Comparison of ENCODE assay signal across 9 mouse cellular contexts in genomic region chr13:73803450-73804178, GRCm38 (mm10). TPM values are rescaled to one million over a fixed set of nuclear protein-coding genes. Genes with fewer than 3 reads are reported as not detected.
DNase-seq lines count a peak whose midpoint lies in the region; ATAC-seq and TF ChIP-seq lines count a peak whose summit lies in the region.
"Had no signal": no experiment of that assay in that cellular context is flagged by ENCODE, and none has a peak within 500 bp of the region (broad histone marks: within the 10 kb centered on the region; RNA-seq: fewer than 3 reads in every experiment).

No protein-coding gene starts in this region.

- H3K9me3 ChIP-seq in liver, postnatal 0 days (ENCODE audit: low read length), result no peaks in the 10 kb centered on the region
- H3K9me3 ChIP-seq in stomach, embryonic 15.5 days, result no peaks in the 10 kb centered on the region
- H3K9me3 ChIP-seq in forebrain, embryonic 14.5 days (replicated peaks; ENCODE audit: control insufficient read depth, low read length), result no peaks in the 10 kb centered on the region
- H3K9me3 ChIP-seq: G1E had no signal

- peak; percentile 22 for DNase-seq in left cerebral cortex, adult 11 months (ENCODE audit: low spot score)
- no peak for DNase-seq in left cerebral cortex, postnatal 4 days
- DNase-seq in heart, postnatal 25 days (ENCODE audit: low spot score), result peak; percentile 56
- peak; percentile 58 for DNase-seq in liver, postnatal 0 days
- DNase-seq in forebrain, embryonic 14.5 days (ENCODE audit: low spot score), result no peak

- TF ChIP-seq EP300 in liver, postnatal 0 days (IDR thresholded peaks at IDR 0.05; ENCODE audit: low read depth), result no peak

- H3K27me3 ChIP-seq in liver, postnatal 0 days (ENCODE audit: insufficient read depth, low read length), result no peaks in the 10 kb centered on the region
- H3K27me3 ChIP-seq in stomach, embryonic 15.5 days (replicated peaks), result no peaks in the 10 kb centered on the region
- no peaks in the 10 kb centered on the region for H3K27me3 ChIP-seq in forebrain, embryonic 14.5 days (replicated peaks; ENCODE audit: control insufficient read depth, insufficient read depth, low read length)

- H3K4me3 ChIP-seq in brown adipose tissue, adult 24 weeks (ENCODE audit: insufficient read depth, low read depth, low read length), result no peak overlapping the region
- H3K4me3 ChIP-seq in liver, postnatal 0 days (ENCODE audit: low read depth, low read length), result no peak overlapping the region
- no peak overlapping the region for H3K4me3 ChIP-seq in stomach, embryonic 15.5 days (replicated peaks)
- H3K4me3 ChIP-seq in forebrain, embryonic 14.5 days (ENCODE audit: low read depth, low read length), result no peak overlapping the region

- WGBS in liver, postnatal 0 days (ENCODE audit: insufficient replicate concordance), result 49% methylated on average over 8 of the region's 8 CpGs
- WGBS in stomach, embryonic 15.5 days, result 73% methylated on average over 8 of the region's 8 CpGs
- WGBS in forebrain, embryonic 14.5 days, result 97% methylated on average over 8 of the region's 8 CpGs

- intact Hi-C loops in left cerebral cortex, postnatal 4 days (cut with DNase I), result no loop called here
- intact Hi-C loops in heart, postnatal 25 days (cut with DNase I), result no loop called here

- peak; percentile 78 for ATAC-seq in liver, postnatal 0 days
- ATAC-seq in stomach, embryonic 15.5 days (ENCODE audit: insufficient read depth, low FRiP score, low read depth), result peak; percentile 36; the same call in 1 of the 2 replicates
- ATAC-seq in forebrain, embryonic 14.5 days, result no peak
- ATAC-seq in megakaryocyte-erythroid progenitor cell, adult 5-6 weeks (replicated peaks; ENCODE audit: low FRiP score, low TSS enrichment, poor library complexity, severe bottlenecking), result no peak

- TF ChIP-seq CTCF in liver, postnatal 0 days (IDR thresholded peaks at IDR 0.05; ENCODE audit: low read depth), result no peak

- H3K9ac ChIP-seq in liver, postnatal 0 days (replicated peaks), result no peak overlapping the region
- no peak overlapping the region for H3K9ac ChIP-seq in stomach, embryonic 15.5 days
- H3K9ac ChIP-seq in forebrain, embryonic 14.5 days (ENCODE audit: low read length), result no peak overlapping the region

- peaks cover 18% of the 10 kb centered on the region for H3K36me3 ChIP-seq in liver, postnatal 0 days (replicated peaks; ENCODE audit: insufficient read depth, low read length)
- H3K36me3 ChIP-seq in stomach, embryonic 15.5 days, result peaks cover 15% of the 10 kb centered on the region
- H3K36me3 ChIP-seq in forebrain, embryonic 14.5 days (ENCODE audit: control insufficient read depth, insufficient read depth, low read length), result peaks cover 56% of the 10 kb centered on the region
- H3K36me3 ChIP-seq: G1E had no signal

- H3K4me1 ChIP-seq in brown adipose tissue, adult 24 weeks (ENCODE audit: control insufficient read depth, insufficient read depth, insufficient read length, low read length), result no peaks in the 10 kb centered on the region
- H3K4me1 ChIP-seq in liver, postnatal 0 days (ENCODE audit: insufficient read depth), result no peaks in the 10 kb centered on the region
- H3K4me1 ChIP-seq in stomach, embryonic 15.5 days, result no peaks in the 10 kb centered on the region
- no peaks in the 10 kb centered on the region for H3K4me1 ChIP-seq in forebrain, embryonic 14.5 days (ENCODE audit: control insufficient read depth, insufficient read depth, low read length)

- no peak overlapping the region for H3K4me2 ChIP-seq in liver, postnatal 0 days (ENCODE audit: low read depth, low read length)
- H3K4me2 ChIP-seq in stomach, embryonic 15.5 days, result no peak overlapping the region
- H3K4me2 ChIP-seq in forebrain, embryonic 14.5 days (ENCODE audit: low read length), result no peak overlapping the region

- peak overlapping the region; percentile 82 for H3K27ac ChIP-seq in brown adipose tissue, adult 24 weeks (replicated peaks; ENCODE audit: low read depth, low read length)
- H3K27ac ChIP-seq in liver, postnatal 0 days (ENCODE audit: low read depth), result 0 out of 2 replicates have a peak overlapping the region, but pooled peaks have one; percentile 22
- peak overlapping the region; percentile 6; the same call in 1 of the 2 replicates for H3K27ac ChIP-seq in stomach, embryonic 15.5 days
- H3K27ac ChIP-seq in forebrain, embryonic 14.5 days (ENCODE audit: low read depth, low read length), result no peak overlapping the region

RNA-seq across cellular contexts. Expression of gene Nkd2, which starts 43.8 kb away (rescaled TPM):
- 10 to 100 TPM; 21.4 TPM for total RNA-seq in left cerebral cortex, postnatal 4 days (2021)
- 0.44 and 0.54 TPM in 2 replicates for polyA plus RNA-seq in brown adipose tissue, adult 24 weeks (2012; ENCODE audit: insufficient read depth, insufficient read length, missing spikeins)
- total RNA-seq in heart, postnatal 25 days (2021), result 1 to 10 TPM; 1.2 TPM
- 0.13 and 0.15 TPM in 2 replicates for polyA plus RNA-seq in liver, postnatal 0 days (2015; fragmentation: Nextera tagmentation; extraction: Ambion mirVana)
- polyA plus RNA-seq in stomach, embryonic 15.5 days (2015; fragmentation: Nextera tagmentation; extraction: Ambion mirVana), result 4.1 and 4.2 TPM in 2 replicates
- polyA plus RNA-seq in forebrain, embryonic 14.5 days (2014; fragmentation: Nextera tagmentation; extraction: Ambion mirVana), result 6.2 and 8.5 TPM in 2 replicates
- not detected in 2 replicates for total RNA-seq in megakaryocyte-erythroid progenitor cell, adult 5-6 weeks (2014; fragmentation: Nextera tagmentation)
- not detected in 2 replicates for total RNA-seq in megakaryocyte-erythroid progenitor cell, adult 5-6 weeks (2017)
- polyA plus RNA-seq: G1E had no signal

Comparison
In these comparisons a context has a peak if more than half of its experiments do, and no peak if none do; other contexts are left out.
1. DNase-seq: peak in left cerebral cortex, adult 11 months (single experiment), heart, postnatal 25 days (single experiment) and liver, postnatal 0 days (single experiment); none in left cerebral cortex, postnatal 4 days (single experiment) and forebrain, embryonic 14.5 days (single experiment).
2. ATAC-seq: peak in liver, postnatal 0 days (single experiment) and stomach, embryonic 15.5 days (single experiment); none in forebrain, embryonic 14.5 days (single experiment) and megakaryocyte-erythroid progenitor cell, adult 5-6 weeks (single experiment).